Mouse (Mus musculus) liver, adult 2 months (tissue): ENCODE measurements around the gene Ralgps1.

ENCODE experiments used
- CTCF ChIP-seq: fragments of 200-500 bp; IDR thresholded peaks from 2 replicates; pipeline ENCODE4 v1.5.1; 2011; ENCODE audit warnings: low read depth, low read length, control low read depth
- POLR2A ChIP-seq: fragments of 200-500 bp; IDR thresholded peaks from 2 replicates; pipeline ENCODE4 v1.6.1; 2011; ENCODE audit warnings: low read length, control low read depth; ENCODE audit not compliant: insufficient read depth; ENCODE audit errors: extremely low read depth

DNA sequence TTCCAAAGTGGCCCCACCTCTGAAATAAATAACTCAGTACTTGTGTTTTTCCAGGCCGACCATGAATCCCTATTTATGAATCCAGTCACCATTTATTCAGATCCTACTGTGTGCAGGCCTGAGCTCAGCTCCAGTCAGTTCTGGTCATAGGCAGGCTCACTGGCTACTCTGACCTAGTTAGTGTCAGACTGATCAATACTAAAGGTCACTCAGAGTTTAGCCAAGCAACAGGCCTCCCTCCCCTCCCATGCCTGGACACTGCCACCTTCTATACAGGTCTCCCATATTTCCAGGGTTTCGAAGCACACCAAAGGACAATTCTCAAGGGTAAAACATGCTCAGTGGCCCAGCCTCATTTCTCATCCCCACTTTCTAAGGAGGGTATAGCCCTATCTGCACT, 100.7 kb downstream of the Ralgps1 start:
- TF ChIP-seq CTCF, result no peak
- TF ChIP-seq POLR2A, result no peak
